Mouse (Mus musculus) layer of hippocampus, adult 18-20 months (tissue): ENCODE measurements at regions not wholly inside any gene's neighbourhood (a gene's known extent, or its start where the extent isn't known, plus 50 kb on each side); places are given as distances from the start of the nearest gene placed in this dataset.

Experiments used
- DNase-seq, 2 experiments: peaks; one replicate each; pipeline ENCODE4 v3.0.0; 2022; ENCODE audit warnings: low spot score in 2 of 2

DNA sequence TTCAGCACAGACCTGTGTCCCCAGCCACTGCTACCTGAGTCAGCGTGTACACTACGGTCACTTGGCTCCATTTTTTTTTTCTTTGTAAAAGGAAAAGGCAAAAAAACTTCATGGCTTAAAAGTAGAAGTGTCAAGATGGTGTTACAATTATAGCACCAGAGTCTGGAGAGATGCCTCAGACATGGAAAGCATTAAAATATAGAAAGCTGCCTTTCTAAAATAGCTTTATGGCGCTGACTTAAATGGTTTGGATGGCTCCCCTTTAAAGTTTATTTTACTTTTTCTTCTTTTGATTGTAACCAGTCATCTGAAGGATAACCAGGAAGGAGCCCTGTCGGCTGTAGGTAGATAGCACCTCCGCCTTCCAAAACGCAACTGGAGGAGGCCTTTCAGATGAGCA, 79.0 kb upstream of the Jade1 start:
- DNase-seq = no peak

DNA sequence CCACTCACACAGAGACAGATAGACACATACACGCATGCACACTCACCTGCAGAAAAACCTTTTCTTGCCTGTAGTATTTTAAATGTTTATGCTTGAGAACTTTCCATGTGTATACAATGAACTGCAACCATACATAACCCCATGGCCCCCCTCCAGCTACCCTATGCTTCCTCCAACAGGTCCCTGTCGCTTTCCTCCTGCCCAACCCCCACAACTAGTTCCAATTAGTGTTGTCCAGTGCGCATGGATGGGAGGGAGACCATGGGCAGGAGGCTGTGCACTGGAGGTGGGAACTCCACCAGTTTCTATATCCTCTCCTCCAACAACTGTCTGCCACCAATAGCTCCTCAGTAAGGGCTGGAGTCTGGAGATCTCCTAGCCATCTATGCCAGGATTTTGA, 82.9 kb upstream of the Jade1 start:
- no peak for DNase-seq

DNA sequence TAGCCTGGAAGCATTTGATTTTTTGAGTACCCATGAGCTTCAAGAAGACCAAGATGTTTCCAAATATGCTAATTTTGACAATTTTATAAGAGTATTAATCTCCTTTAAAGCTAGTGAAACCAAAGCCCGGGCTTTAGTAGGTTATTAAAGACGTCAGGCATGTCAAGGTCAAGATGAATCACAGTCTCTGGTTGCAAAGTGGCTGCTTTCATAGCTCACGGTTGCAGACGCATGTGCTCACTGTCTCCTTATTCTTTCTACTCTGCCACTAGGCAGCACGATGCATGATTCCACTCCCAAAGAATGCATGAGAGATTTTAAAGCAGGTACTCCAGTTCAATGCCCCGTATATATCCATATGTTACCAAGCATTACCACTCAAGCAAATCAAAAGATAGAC, 86.4 kb upstream of the Jade1 start:
- no peak for DNase-seq

DNA sequence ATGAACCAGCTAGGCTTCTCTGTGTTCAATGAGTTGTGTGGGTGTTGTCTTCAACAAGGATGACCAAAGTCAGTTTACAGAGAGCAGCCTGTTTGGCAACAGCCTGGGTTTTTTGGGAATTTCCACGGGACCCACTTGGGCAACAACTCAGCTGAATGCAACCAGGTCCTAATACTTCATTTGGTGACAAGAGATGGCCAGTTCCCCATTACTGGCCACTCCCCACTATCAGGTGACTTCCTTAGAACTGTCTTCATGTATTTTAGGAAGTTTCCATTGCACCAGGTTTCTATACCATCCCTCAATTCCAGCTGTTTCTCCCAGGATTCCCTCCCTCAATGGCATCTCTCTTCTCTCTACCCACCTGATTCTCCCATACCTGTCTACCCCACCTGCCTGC, 87.7 kb upstream of the Jade1 start:
- DNase-seq = no peak

DNA sequence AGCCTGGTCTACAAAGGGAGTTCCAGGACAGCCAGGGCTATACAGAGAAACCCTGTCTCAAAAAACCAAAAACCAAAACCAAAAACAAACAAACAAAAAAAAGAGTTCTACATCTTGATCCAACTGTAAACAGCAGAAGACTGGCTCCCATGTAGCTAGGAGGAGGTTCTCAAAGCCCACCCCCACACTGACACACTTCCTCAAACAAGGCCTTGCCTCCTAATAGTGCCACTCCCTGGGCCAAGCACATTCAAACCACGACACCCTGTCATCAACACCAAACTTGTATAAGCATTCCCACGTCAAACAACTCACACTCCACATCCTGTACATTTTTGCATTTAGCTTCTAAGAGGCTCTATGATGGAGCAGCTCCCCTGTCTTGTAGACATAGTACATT, 89.6 kb upstream of the Jade1 start:
- DNase-seq = no peak

DNA sequence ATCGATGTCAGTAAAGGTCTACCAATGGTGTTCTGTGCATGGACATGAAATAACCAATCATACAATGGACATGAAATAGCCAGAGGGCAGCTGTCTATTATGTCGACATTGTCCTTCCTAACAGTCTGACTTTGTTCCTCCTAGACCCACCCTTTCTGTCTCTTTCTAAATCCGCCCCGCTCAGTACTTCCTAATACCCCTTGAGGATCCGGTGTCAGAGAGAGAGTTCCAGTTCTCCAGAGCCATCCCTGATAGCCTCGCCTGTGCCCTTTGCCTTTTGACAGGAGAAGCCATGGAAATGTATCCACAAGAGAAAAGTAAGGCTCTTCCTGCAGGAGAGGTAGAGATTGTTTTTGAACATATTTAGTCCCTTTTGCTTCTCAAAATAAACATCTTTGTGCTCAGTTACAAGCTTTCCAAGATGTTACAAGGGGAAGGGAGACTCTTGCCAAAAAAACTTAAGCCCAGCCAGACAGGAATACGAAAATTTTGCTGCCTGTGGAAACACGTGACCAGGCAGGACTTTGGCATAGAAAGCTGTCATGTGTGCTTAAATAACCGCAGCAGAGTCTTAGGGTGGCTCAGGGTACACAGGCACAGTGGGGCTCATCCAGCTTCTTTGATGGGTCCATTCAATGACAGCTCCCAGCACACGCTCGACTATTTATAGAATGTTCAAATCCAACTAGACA, 92.4 kb upstream of the Jade1 start:
- DNase-seq = peak in 1 of 2 experiments; percentile 7

DNA sequence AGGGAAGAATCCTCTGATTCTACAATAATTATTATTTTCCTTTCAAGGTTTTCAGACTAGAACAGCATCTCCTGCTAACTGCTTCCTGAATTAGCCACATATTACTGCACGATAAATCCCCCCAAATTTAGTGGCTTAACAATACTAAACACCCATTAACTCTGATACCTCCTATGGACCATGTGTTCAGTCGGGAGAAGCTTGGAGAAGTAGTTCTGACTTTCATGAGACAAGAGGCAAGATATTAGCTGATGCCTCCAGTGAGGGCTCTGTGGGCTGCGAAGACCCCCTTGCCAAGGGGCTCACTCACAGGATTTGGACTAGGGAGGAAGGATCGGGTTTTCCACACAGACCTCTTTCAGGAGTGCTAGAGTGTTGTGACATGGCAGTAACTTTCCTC, 95.4 kb upstream of the Jade1 start:
- no peak for DNase-seq

DNA sequence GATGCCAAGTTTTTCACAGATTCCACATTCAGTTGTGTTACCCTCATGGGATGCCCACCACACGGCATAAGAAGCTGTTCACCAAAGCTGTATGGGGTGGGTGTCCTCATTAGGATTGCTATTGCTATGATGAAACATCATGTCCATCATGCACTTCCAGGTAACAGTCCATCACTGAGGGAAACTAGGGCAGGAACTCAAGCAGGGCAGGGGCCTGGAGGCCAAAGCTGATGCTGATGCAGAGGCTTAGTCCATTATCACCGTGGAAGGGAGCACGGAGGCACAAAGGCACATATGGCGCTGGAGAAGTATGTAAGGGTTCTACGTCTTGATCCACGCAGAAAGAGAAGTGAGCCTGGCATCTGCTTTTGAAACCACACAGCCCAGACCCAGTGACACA, 97.4 kb upstream of the Jade1 start:
- no peak for DNase-seq

DNA sequence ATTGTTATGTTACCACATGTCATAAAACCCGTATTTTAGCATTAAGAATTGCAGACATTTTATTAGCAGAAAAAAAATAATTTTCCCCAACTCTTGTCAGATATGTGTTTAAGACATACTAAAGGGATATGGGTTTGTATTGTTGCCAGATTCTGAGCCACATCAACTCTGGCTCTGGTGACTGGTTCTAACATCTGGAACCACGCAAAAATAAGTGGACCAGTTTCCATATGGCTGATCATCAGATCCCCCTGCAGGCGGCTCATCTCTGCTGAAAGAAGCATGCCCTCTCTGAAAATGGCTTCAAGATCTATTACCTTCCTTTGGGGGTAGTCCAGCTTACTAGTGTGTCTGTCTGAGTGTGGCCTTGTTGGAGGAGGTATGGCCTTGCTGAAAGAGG, 102.0 kb upstream of the Jade1 start:
- DNase-seq = no peak

DNA sequence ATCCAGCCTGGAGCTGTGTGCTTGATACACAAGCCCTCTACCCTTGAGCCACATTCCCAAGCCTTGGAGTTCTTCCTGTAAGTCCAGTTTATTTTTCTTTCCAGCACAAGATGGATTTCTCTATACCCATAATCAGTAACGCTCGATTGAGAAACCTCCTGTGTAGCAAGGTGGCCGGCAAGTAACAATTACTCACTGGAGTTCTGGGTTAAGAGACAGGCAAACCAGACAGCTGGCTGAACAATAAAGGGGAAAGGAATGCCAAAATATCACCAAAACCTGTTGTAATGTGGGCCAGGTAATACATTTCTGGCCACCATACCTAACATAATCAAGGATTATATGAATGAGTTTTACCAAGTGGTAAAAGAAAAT, 102.8 kb upstream of the Jade1 start:
- no peak for DNase-seq

DNA sequence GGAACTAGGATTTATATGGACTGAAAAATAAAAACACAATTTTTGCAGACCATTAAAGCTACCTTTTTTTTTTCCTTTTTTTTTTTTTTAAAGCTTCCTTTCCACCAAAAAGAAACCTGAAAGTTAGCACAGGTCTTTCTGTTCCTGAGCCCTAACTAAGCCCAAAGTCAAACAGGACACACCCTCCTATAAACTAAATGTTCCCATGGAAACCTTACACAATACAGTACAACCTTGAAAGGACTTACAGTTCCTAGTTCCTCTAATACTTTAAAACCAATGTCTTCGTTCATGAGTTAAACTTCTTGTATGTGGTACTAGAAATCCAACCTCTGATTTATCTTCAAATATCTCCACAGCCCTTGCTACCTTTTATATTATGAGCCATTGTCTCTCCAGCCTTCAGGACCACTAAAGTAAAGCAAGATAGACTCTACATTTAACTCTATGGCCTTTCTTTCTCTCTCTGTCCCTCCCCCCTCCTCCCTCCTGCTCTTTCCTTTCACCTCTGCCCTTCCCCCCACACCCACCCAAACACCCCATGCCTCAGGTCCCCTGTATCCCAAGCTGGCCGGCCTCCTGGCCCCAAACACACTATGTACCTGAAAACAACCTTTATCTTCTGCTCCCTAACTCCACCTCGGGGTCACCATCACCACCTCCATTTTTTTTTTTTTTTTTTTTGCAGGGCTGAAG, 103.4 kb upstream of the Jade1 start:
- DNase-seq = no peak

DNA sequence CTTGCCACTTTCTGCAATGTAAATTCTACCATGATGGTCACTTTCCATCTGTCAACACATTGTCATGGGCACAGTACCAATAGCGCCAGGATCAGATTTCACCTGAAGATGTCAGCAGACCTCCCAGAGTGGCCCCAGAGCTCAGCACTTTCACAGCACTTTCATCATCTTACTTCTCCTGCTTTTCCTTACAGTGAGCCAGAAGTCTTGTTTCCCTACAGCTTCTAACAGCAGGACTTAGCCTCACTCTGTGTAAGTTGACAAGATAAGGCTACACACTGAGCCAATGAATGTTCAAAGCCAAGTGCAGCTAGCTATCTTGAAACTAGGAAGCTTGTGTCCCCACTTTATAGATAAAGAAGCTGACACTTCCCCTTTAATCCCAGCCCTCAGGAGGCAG, 104.8 kb upstream of the Jade1 start:
- DNase-seq = no peak

DNA sequence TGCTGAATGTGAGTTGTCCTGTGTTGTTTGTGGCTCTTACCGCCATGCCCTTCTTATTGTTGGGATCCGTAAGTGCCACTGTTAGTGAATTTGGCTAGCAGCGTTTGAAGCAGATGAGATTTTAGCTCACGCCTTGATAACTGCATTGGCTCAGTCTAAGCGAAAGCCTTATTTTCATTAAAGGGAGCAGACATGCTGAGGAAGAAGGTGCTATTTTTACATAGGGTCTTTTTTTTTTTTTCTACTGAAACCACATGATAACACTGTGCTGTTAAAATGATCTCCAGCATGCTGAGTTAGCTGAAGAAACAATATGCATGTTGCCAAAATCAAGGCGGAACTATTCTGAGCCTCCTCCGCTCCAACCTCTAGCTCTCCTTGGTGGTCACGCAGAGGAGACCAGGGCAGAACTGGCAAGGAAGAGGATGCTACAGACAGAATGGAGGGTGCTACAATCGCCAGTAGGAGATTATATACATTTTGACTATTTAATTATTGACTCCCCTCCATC, 111.2 kb upstream of the Jade1 start:
- no peak for DNase-seq

DNA sequence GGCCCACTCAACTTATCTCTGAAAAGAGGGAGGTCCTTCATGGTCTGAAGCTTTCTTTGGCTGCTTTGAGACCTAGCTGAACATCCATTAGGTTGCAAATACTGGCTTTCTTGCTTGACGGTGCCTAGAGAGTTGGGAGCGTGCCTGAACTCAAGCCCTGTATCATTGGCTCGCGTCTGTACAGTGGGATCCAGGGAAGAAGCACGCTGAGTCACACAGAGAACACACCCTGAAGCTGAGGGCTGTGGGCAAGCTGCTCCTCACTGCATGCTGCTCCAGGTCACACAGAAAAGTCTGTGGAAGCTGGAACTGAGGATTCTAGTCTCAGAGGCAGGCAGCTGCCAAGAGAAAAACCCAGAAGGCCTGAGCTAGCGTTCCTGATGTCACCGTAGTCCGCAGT, 119.3 kb upstream of the Jade1 start:
- DNase-seq = no peak

DNA sequence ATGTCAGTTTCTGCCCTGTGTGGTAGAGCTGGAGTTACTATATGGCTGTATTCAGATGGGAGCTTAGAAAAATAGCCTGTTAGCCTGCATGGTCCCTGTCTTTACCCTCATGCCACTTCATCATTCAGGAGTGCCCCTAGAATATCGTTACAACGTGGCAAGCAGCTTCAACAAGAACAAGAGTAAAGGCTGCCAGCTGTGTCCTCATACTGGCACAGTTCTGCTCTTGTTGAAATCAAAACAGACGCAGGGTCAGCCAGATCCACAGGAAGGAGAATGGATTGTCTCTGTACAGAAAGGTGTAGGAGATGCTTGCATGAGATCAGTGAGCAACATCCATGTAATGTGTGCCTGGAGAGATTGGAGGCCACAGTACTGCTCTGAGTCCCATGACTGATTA, 122.4 kb upstream of the Jade1 start:
- no peak for DNase-seq

DNA sequence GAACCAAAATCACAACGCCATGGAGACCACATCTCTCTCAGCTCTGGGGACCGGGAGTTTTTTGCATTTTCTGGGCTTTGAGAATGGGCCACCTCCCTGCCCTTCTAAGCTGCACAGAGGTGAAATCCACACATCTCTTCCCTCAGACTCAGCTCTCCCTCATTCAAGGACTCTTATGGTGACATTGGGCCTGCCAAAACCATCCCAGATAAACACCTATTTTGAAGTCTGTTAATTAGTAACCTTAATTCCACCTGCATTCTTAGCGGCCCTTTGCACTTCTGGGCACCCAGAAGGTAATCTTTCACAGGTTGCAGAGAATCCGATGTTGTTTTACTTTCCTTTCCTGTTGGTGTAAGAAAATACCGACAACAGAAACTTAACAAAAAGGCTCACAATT, 123.2 kb upstream of the Jade1 start:
- no peak for DNase-seq

DNA sequence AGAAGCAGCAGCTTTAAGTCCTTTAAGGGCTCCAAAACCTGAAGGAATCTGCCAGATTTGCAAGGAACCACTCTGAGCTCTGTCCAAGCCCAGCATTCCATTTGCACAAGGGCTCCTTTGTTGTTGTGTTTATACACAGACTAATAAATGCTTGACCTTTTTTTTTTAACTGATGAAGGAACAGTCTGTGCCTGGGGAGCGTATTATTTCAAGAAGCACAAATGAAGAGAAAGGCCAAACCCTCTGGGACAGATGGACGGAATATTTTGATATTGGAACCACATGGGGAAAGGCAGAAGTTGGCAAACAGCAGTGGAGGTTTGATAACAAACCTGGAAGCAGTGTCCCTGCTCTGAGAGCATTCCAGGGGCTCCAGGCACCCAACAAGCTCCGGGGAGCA, 125.3 kb upstream of the Jade1 start:
- peak in 1 of 2 experiments; percentile 28 for DNase-seq

DNA sequence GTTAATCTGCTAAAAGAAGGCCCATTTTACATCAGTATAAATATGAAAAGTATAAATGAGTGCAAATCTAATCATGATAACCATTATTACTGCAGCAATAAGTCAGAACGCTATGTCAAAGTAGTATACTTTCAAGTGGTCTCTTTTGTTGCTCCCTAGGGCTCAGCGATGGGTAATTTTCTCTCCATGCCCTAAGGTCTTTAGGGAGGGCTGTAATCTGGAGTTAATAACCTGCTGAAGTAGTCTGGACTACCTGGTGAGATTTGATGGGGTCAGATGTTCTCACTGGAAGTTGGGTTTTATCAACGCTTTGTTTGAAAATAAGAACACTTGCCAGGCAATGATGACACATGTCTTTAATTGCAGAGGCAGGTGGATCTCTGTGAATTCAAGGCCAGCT, 128.6 kb upstream of the Jade1 start:
- DNase-seq = no peak

DNA sequence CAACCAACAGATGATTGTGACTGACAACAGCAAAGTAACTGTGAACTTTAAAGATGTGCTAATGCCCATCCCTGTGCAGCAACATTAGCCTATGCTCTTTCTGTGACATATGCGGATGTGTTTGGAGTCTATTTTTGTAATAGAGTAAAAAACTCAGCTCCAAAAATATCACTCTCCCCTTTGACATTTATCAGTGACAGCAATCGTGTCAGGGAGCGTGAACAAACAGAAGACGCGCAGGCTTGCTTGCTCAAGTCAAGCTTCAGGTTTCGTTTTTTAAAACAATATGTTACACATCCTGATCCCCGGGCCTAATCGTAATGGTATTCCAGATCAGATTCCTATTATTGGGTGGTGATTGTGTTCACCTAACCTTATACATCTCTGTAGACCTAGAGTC, 129.7 kb upstream of the Jade1 start:
- DNase-seq = no peak

DNA sequence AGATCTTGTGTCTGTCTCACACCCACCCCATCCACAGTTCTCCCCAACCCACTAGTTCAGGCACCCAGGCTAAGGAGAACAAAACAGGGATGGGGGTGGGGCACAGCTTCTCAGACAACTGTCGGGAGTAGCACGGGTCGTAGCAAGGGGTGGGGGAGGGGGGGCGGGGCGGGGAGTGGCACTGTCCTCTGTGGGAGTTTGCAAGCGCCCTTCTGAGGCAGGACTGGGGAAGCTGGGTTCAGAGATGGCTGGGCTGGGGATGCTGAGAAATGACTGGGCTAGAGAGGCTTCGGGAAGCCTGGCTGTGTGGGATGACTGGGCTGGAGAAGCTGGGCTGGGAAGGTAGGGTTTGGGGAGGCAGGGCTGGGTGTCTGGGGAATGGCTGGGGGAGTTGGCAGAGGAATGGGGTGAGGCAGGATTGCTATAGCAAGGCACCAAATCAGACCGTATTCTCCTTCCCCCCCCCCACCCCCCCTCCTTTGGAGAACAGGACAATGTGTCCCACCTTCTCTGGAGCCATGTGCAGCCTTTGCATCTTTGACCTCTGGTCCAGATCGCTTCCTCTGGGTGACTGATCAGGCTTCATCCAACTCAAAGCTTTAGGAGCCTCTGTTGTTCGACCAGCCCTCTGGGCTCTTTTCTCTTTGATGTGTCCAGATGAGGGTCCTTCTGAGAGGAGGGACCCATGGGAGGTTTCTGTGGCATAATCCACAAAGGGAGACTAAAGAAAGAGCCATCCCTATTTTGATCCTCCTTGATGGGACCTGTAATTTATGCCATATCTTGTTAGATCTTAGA, 131.2 kb upstream of the Jade1 start:
- DNase-seq = no peak

DNA sequence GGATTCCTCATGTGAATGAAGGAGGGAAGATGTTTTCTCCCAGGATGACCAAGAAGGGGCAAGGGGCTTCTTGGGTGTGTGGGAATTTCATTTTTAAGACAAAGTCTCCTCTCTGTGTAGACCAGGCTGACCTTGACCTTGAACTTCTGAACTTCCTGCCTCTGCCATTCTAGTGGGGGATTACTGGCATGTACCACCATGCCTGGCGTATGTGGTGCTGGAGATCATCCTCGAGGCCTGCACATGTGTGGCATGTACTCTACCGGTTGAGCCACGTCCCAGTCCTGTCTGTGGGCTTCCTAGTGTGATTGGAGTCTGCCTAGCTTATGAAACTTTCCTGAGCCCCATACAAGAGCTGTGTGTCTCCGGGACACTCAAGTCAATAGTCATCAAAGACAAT, 131.9 kb upstream of the Jade1 start:
- DNase-seq = no peak
